Mouse (Mus musculus) left cerebral cortex, adult 9 months (tissue): ENCODE measurements at regions not wholly inside any gene's neighbourhood (a gene's known extent, or its start where the extent isn't known, plus 50 kb on each side); places are given as distances from the start of the nearest gene placed in this dataset.
A peak's percentile ranks its signal among the peaks of the same experiment; 100 is the strongest.

Source experiments
- DNase-seq, 2 experiments: peaks; one replicate each; pipeline ENCODE4 v3.0.0; 2022; ENCODE audit warnings: low spot score in 2 of 2

DNA sequence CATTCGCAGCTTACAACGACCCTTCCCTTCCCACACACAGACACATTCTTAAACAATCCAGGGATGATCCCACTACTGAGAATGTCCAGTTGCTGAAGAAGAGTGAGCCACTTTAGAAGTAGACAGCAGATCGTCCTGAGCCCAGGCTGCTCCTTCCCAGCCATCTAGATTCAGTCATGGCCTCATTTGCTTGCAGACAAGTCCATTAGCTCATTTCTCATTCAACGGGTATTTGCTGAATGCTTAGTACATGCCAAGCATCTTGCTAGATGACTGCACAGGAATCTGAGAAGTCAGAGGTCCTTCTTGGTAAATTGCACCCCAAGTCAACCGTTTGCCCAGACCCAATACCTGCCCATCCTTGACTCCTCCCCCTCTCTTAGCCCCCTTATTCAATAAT is 57.8 kb downstream of the Ier5 start:
- no peak for DNase-seq

DNA sequence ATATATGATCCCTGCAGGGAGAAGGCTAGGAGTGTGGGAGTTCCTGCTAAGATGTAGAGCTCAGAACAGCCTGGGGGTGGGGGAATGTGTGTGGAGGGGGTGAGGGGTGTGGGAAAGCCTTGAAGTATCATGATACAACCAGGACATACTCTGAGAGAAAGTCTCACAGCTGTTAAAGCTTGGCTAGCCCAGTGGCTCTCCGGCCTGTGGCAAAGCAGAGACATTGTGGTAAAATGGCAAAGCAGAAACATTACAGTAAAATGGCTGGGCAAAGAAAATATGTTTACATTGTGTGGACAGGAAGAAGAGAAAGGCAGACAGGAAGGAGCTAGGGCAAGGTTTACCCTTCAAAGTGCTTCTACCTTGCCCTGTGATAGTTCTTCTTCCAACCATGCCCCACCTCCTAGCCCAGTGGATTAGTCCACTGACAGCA is 58.5 kb downstream of the Ier5 start:
- no peak for DNase-seq

- no peak for DNase-seq
Observed at GRCm38 (mm10) chr1:155040086-155040726, 59.2 kb downstream of the Ier5 start.

- DNase-seq, result peak in 1 of 2 experiments; percentile 61
Observed at GRCm38 (mm10) chr1:155038631-155039625, 60.5 kb downstream of the Ier5 start.

- DNase-seq, result no peak
Observed at GRCm38 (mm10) chr1:155037479-155037878, 62.0 kb downstream of the Ier5 start.

DNA sequence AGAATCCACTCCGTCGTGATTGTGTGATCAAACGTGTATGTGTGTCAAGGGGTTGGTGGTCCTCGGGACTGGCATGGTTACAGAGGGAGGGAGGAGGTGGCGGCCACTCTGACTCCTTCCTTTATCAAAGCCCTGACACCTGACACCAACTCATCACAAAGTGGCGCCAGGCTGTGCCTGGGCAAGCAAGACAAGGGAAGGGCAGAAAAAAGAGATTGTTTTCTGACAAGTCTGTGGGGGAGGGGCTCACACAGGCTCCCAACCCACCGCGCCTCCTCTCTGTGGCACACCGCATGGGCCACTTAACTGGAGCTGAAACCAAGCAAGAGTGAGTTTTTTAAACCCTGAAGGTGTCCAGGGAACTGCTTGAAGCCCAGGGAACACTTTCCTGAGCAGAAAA is 68.5 kb downstream of the Ier5 start:
- DNase-seq, result no peak

GRCm38 (mm10) chr1:155029195-155029879 is 70.1 kb downstream of the Ier5 start:
- peak; percentile 71 to 88 for DNase-seq

GRCm38 (mm10) chr1:155028735-155029134 is 70.7 kb downstream of the Ier5 start:
- DNase-seq, result no peak

DNA sequence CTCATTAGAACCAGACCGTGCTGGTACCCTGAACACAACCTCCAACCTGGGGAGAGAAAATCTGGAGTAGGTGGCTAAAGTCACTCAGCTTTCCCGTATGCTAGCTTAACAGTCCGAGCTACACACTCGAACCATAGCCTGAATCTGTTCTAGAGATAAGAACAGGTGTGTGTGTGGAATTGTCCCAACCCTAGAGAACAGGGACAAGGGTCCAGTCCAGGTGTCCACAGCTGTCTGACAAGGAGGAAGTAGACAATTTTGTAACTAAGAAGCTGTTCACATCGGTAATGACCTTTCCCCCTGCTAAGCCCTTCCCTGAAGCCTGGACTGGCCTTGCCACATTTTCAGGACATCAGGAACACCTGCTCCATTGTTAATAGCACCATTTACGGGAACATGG is 71.3 kb downstream of the Ier5 start:
- no peak for DNase-seq

DNA sequence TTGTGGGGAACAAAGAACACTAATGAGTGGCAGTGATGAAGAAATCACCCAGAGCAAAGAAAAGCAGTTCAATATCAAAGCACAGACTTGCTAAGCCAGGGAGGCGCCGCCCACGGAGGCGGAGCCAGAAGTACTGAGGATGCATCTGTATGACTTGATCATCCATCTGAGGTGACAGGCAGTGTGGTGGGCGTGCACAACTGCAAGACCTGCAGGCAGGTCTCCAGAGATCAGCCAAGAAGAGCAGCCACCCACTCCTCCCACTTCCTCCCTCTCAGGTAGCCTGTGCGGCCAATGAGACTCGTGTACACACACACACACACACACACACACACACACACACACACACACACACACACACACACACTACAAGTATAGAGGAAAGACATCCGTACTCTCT is 71.9 kb downstream of the Ier5 start:
- peak; percentile 69 to 74 for DNase-seq

DNA sequence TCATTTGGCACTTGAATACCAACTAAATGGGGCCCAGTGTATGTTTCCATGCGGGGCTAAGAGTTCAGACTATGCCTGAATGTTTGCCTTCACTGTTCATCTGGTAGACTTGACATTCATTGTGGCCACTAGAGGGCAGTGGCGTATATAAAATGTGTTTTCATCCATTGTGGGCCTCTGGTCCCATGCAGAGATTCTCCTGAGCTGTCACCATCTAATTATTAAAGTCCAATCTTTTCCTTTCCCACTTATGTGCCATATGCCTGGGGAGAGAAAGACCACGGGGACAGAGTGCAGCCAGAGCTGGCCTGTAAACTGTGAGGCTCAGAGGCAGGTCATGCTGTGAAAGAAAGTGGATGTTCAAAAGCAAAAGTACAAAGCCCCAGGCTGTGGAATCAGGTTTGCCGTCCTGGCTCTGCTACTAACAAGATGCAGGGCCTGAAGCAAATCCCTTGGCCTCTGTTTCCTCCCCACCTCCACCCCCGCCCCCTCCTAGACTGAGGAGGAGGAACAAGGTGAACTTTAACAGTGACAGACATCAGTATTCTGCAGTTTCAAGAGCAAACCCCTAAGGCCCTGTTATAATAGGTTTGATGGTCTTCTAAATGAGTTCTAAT is 73.5 kb downstream of the Ier5 start:
- DNase-seq, result peak in 1 of 2 experiments; percentile 92

GRCm38 (mm10) chr1:155023324-155023723 is 76.1 kb downstream of the Ier5 start:
- no peak for DNase-seq

DNA sequence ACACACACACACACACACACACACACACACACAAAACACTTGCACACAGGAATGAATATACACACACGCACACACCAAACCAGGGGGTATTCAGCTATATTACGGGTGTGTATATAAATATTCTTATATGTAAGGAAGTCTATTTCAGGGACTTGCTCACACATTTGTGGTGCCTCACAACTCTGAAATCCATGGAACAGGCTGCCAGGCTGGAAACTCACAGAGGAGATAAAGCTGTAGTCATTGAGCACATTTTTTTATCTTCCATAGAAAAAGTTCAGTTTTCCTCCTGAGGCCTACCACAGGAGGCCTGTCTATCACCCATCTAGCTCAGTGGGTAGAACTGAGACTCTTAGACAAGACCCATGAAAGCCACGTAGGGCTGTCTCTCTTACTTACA is 83.8 kb downstream of the Ier5 start:
- peak in 1 of 2 experiments; percentile 50 for DNase-seq

DNA sequence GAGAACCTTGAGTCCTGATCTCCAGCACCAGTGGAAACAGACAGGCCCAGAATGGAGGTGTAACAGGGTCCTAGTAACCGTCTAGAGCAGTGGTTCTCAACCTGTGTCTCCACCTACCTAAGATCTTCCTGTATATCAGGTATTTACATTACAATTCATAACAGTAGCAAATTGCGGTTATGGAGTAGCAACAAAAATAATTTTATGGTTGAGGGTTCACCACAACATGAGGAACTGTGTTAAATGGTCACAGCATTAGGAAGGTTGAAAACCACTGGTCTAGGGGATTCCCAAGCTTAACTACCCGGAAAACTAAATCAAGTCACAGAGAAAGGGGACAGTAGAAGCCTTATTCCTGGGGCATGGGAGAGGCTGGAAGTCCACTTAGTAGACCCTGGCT is 84.5 kb downstream of the Ier5 start:
- DNase-seq, result no peak

DNA sequence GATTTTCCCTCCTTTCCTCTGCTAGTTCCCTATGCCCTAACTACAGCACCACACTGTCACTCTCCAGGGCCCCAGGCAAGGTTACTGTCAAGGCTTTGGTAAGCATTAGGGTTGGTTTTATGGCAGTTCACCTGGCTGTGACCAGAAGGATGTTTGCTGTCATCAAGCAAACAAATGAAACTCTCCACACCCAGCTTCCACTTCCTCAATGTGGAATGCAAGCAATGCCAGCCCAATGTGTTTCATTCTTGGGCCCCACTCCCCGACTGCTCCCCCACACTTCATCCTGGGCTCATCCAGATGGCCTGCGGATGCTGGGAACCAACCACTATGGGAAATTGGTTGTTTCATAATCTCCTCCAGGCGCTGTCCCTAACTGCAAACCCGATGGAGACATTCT is 85.7 kb downstream of the Ier5 start:
- DNase-seq, result peak in 1 of 2 experiments; percentile 60

DNA sequence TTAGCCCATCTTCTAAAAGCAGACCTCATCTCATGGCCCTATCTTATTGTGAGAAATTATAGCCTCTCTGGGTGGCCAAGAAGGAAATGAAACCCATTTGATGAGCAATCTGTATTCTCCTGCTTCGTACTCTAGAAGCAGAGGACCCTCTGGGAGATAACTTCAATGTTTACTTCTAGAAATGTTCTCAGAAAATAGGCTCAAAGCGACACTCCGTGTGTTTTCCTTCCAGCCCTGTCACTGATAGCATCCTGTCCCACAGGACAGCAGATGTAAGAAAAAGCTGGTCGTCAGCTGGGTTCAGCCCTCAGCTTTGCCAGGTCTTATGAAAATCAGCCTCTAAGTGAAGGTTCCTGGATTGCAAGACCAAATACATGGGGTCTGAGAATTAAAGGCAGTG is 86.1 kb downstream of the Ier5 start:
- no peak for DNase-seq

DNA sequence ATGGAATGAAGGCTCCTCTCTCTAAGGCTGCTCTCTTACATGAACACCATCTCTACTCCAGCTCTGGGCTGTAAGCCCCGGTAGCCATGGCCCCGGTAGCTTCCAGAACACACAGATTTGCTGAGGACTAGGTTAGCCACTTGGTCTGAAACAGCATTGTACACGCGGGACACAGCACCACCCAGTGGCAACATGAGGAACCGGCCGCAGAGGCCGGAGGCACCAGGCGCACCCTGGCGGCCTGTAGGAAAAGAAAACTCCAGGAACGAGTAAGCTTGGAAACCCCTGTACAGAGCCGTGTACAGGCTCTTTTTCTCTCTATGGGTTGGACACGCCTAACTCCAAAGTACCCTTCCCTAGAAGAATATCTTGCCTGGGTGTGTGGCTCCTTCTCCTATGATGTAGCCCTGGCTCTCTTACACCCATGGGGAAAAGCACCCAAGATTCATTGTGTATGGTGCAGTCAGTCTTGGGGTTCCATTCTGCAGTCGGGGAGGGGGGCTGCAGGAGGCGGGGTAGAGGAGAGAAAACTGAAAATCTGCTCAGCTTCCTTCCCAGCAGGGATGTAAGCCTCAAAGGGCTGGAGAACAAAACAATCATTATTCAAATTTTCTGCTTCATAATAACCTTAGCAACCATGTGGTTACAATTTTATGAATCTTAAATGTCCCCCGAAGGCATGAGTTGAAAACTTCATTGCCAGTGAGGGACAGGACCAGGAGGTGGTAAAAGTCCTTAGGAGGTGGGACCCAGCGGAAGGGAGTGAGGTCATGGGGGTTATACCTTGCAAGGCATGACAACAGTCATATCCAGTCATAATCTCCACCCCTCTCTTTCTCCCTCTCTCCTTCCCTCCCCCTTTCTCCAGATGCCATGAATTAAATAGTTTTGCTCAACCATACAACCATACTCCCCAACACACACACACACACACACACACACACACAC is 92.6 kb downstream of the Ier5 start:
- DNase-seq, result peak; percentile 66 to 96

DNA sequence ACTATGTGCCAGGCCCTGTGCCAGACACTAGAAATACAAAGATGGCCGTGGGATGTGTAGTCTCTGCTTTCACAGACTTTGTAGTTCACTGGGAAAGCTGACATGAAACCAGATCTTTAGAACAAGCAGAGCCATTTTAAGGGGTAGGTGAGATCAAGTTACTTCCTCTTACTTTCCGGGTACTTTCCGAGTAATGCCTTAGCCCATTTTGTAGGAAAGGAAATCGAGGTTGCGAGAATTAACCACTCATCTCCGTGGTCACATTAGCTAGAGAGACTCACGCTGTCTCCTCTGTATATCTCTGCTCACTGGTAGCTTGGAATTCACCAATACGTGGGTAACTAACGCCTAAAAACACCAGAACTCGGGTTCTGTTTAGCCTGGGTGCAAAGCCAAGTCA is 93.3 kb downstream of the Ier5 start:
- no peak for DNase-seq

DNA sequence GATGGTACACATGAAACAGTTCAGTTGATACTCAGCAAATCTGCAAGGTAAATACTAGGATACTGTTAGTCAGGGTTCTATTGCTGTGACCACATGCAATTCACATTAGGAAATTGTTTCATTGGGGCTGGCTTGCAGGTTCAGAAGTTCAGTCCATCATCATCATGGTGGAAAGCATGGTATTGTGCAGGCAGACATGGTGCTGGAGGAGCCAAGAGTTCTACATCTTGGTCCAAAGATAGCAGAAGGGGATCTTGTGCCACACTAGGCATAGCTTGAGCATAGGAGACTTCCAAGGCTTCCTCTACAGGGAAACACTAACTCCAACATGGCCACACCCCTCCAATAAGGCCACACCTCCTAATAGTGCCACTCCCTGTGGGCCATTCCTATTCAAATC is 99.1 kb downstream of the Ier5 start:
- DNase-seq, result no peak

DNA sequence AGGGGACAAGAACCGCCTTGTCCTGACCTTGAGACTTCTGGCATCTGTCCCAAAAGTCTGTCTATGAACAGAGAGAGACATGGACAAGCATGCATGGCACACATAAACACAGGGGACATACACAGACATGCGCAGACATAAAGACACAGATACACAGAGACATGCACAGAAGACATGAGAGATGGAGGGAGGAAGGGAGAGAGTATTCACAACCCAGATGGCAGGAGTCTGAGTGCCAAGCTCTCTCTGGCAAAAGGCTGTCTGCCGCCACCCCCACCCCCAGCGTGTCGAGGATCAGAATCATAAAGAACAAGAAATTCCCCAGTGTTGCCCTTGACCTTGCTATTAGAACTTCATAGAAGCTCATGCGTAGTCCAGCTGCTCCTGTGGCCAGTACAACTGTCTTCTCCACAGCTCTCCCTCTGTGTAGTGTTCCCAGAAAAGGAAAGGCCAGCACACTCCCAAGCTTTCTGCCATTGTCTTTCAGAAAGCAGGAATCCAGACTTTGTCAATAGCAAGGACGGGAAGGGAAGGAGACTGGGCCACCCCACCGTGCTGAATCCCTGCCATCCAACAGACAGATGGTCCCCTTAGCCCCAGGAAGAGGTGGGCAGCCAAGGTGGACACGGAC is 99.8 kb downstream of the Ier5 start:
- peak in 1 of 2 experiments; percentile 21 for DNase-seq
